In genomic region chr19:40271308-40271892, GRCm38 (mm10) we compare ENCODE assay signal across 8 mouse cellular contexts. TPM values are rescaled to one million over a fixed set of nuclear protein-coding genes. Genes with fewer than 3 reads are reported as not detected.
DNase-seq lines count a peak whose midpoint lies in the region; ATAC-seq lines count a peak whose summit lies in the region.

Pdlim1 (minus strand) TSS chr19:40271842.

- H3K36me3 ChIP-seq in intestine, embryonic 15.5 days: no peaks in the 10 kb centered on the region
- H3K36me3 ChIP-seq in liver, embryonic 13.5 days: no peaks in the 10 kb centered on the region

- no peaks in the 10 kb centered on the region for H3K9me3 ChIP-seq in intestine, embryonic 15.5 days
- H3K9me3 ChIP-seq in liver, embryonic 13.5 days (replicated peaks): no peaks in the 10 kb centered on the region

- peak within 1 kb of the TSS; percentile 71 for H3K27ac ChIP-seq in intestine, embryonic 15.5 days
- peak within 1 kb of the TSS; percentile 64; the same call in 1 of the 2 replicates for H3K27ac ChIP-seq in liver, embryonic 13.5 days

- H3K4me2 ChIP-seq in intestine, embryonic 15.5 days (replicated peaks): peak within 1 kb of the TSS; percentile 88
- peak within 1 kb of the TSS; percentile 97 for H3K4me2 ChIP-seq in liver, embryonic 13.5 days

- peaks cover 3% of the 10 kb centered on the region; the same call in 1 of the 2 replicates for H3K4me1 ChIP-seq in intestine, embryonic 15.5 days (replicated peaks)
- H3K4me1 ChIP-seq in liver, embryonic 13.5 days (replicated peaks): peaks cover 56% of the 10 kb centered on the region

- H3K4me3 ChIP-seq in intestine, embryonic 15.5 days (replicated peaks): peak within 1 kb of the TSS; percentile 67
- H3K4me3 ChIP-seq in liver, embryonic 13.5 days (replicated peaks): peak within 1 kb of the TSS; percentile 74

- H3K27me3 ChIP-seq in intestine, embryonic 15.5 days (replicated peaks): no peaks in the 10 kb centered on the region
- peaks cover 27% of the 10 kb centered on the region for H3K27me3 ChIP-seq in liver, embryonic 13.5 days

- no peak for DNase-seq in layer of hippocampus, postnatal 25 days (ENCODE audit: extremely low spot score in 1 of 2, low spot score in 1 of 2)
- DNase-seq in layer of hippocampus, adult 9-11 months: no peak
- peak; percentile 63 to 84 for DNase-seq in gastrocnemius, postnatal 4 days (ENCODE audit: low spot score in 2 of 2)
- peak; percentile 67 for DNase-seq in liver, embryonic 13.5 days
- DNase-seq in naive thymus-derived CD4-positive, alpha-beta T cell, adult 2 months (ENCODE audit: low read depth): peak; percentile 86
- peak; percentile 49 for DNase-seq in testis, postnatal 14 days (ENCODE audit: low spot score)

- WGBS in intestine, embryonic 15.5 days: under 1% methylated on average over 51 of the region's 54 CpGs
- WGBS in liver, embryonic 13.5 days (ENCODE audit: insufficient replicate concordance): under 1% methylated on average over 54 of the region's 54 CpGs

- ATAC-seq in common myeloid progenitor, adult 5-6 weeks (replicated peaks; ENCODE audit: low read depth, poor library complexity, severe bottlenecking): peak; percentile 52
- ATAC-seq in intestine, embryonic 15.5 days: peak; percentile 93
- ATAC-seq in liver, embryonic 13.5 days (ENCODE audit: low read depth): peak; percentile 90

- H3K9ac ChIP-seq in intestine, embryonic 15.5 days: peak within 1 kb of the TSS; percentile 77
- peak within 1 kb of the TSS; percentile 79 for H3K9ac ChIP-seq in liver, embryonic 13.5 days

RNA-seq across cellular contexts. Expression of gene Pdlim1, which starts in this region (rescaled TPM):
- 10 to 100 TPM; 13.1 to 14.3 TPM for total RNA-seq in layer of hippocampus, postnatal 25 days (2021)
- 61.8 and 68.8 TPM in 2 replicates for total RNA-seq in common myeloid progenitor, adult 5-6 weeks (2017)
- 100 to 1,000 TPM; 219 to 227 TPM for total RNA-seq in gastrocnemius, postnatal 4 days (2021)
- 195 and 211 TPM in 2 replicates for polyA plus RNA-seq in intestine, embryonic 15.5 days (2015; fragmentation: Nextera tagmentation; extraction: Ambion mirVana)
- 75.4 and 89.0 TPM in 2 replicates for polyA plus RNA-seq in liver, embryonic 13.5 days (2015; fragmentation: Nextera tagmentation; extraction: Ambion mirVana)

Comparison
In these comparisons a context has a peak if more than half of its experiments do, and no peak if none do; other contexts are left out.
1. DNase-seq: peak in gastrocnemius, postnatal 4 days (2 of 2), liver, embryonic 13.5 days (single experiment), naive thymus-derived CD4-positive, alpha-beta T cell, adult 2 months (single experiment) and testis, postnatal 14 days (single experiment); none in layer of hippocampus, postnatal 25 days (0 of 2) and layer of hippocampus, adult 9-11 months (single experiment).
2. Peak in every context shown above with its lines, with median percentiles within 50 percentile points of each other: ATAC-seq.